Comparison of ENCODE assay signal across 14 mouse cellular contexts in the genomic region with DNA sequence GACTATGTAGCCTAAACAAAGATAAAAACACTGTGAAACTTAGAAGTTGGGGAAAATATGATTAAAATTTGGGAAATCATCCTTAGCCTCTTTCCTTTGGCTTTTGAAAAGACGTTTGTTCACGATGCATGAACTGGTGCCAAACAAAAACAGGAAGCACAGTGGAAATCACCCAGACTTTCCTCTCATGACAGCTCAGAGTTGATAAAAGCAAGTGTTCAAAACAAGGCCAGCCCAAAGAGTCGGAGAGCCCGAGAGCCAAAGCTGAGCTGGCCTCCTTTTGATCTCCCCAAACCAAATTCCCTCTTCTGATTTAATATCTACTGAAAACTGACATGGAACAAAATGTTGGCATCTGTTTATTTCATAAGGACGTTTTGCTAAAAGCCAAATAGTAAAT.
A peak's percentile ranks its signal among the peaks of the same experiment; 100 is the strongest.
DNase-seq lines count a peak whose midpoint lies in the region; ATAC-seq lines count a peak whose summit lies in the region.
"Had no signal": no experiment of that assay in that cellular context is flagged by ENCODE, and none has a peak within 500 bp of the region (broad histone marks: within the 10 kb centered on the region; RNA-seq: fewer than 3 reads in every experiment).

No protein-coding gene starts in this region.

- WGBS in heart, embryonic 12.5 days = 36% methylated on average over 5 of the region's 5 CpGs
- WGBS in hindbrain, embryonic 11.5 days = 70% methylated on average over 5 of the region's 5 CpGs

- no peak overlapping the region; the same call in 1 of the 2 replicates for H3K27ac ChIP-seq in heart, embryonic 12.5 days (ENCODE audit: poor library complexity, severe bottlenecking)
- no peak overlapping the region for H3K27ac ChIP-seq in hindbrain, embryonic 11.5 days (ENCODE audit: low read depth, low read length)
- H3K27ac ChIP-seq: forebrain, embryonic 13.5 days; heart, adult 2 months; intestine, embryonic 15.5 days had no signal

- no peaks in the 10 kb centered on the region for H3K36me3 ChIP-seq in heart, embryonic 12.5 days
- no peaks in the 10 kb centered on the region for H3K36me3 ChIP-seq in hindbrain, embryonic 11.5 days (ENCODE audit: control insufficient read depth, insufficient read depth, low read length)
- H3K36me3 ChIP-seq: intestine, embryonic 15.5 days had no signal

- no peak overlapping the region for H3K4me2 ChIP-seq in heart, embryonic 12.5 days
- H3K4me2 ChIP-seq in hindbrain, embryonic 11.5 days (replicated peaks; ENCODE audit: low read depth, low read length) = no peak overlapping the region
- H3K4me2 ChIP-seq: forebrain, embryonic 13.5 days; intestine, embryonic 15.5 days had no signal

- no peaks in the 10 kb centered on the region for H3K27me3 ChIP-seq in heart, embryonic 12.5 days (replicated peaks)
- no peaks in the 10 kb centered on the region for H3K27me3 ChIP-seq in hindbrain, embryonic 11.5 days (ENCODE audit: control insufficient read depth, insufficient read depth, low read length)
- H3K27me3 ChIP-seq: CH12.LX; forebrain, embryonic 13.5 days; intestine, embryonic 15.5 days had no signal

- H3K4me1 ChIP-seq in heart, embryonic 12.5 days (replicated peaks) = peaks cover 4% of the 10 kb centered on the region; the same call in 1 of the 2 replicates
- H3K4me1 ChIP-seq in hindbrain, embryonic 11.5 days (replicated peaks; ENCODE audit: control insufficient read depth, insufficient read depth, low read length) = no peaks in the 10 kb centered on the region
- H3K4me1 ChIP-seq: forebrain, embryonic 13.5 days; intestine, embryonic 15.5 days had no signal

- no peak overlapping the region for H3K4me3 ChIP-seq in heart, embryonic 12.5 days
- H3K4me3 ChIP-seq in hindbrain, embryonic 11.5 days (ENCODE audit: low read depth, low read length) = no peak overlapping the region
- H3K4me3 ChIP-seq: forebrain, embryonic 13.5 days; heart, adult 2 months; intestine, embryonic 15.5 days had no signal

- no peak overlapping the region for H3K9ac ChIP-seq in heart, embryonic 12.5 days
- no peak overlapping the region for H3K9ac ChIP-seq in hindbrain, embryonic 11.5 days (ENCODE audit: low read depth, low read length)
- H3K9ac ChIP-seq: forebrain, embryonic 13.5 days; intestine, embryonic 15.5 days had no signal

- no peaks in the 10 kb centered on the region for H3K9me3 ChIP-seq in heart, embryonic 12.5 days (replicated peaks)
- no peaks in the 10 kb centered on the region for H3K9me3 ChIP-seq in hindbrain, embryonic 11.5 days (ENCODE audit: control insufficient read depth, low read length)
- H3K9me3 ChIP-seq: forebrain, embryonic 13.5 days; intestine, embryonic 15.5 days had no signal

- ATAC-seq in heart, embryonic 12.5 days (ENCODE audit: insufficient number of reproducible peaks, low FRiP score) = no peak
- ATAC-seq in hindbrain, embryonic 11.5 days (ENCODE audit: low FRiP score) = no peak
- ATAC-seq: forebrain, embryonic 13.5 days; intestine, embryonic 15.5 days had no signal

- peak; percentile 54 for DNase-seq in heart, adult 8-10 months (ENCODE audit: low spot score)
- peak; percentile 8 for DNase-seq in CD4-positive, CD25-positive, alpha-beta regulatory T cell, adult 2 months (ENCODE audit: low read depth, low spot score)
- DNase-seq in adrenal gland, postnatal 36 days = peak; percentile 12 to 42
- DNase-seq in kidney, postnatal 36 days = peak; percentile 8 to 16
- DNase-seq in layer of hippocampus, adult 8-10 months (ENCODE audit: low spot score in 2 of 2) = no peak
- DNase-seq in left cerebral cortex, adult 11 months (ENCODE audit: low spot score) = no peak
- no peak for DNase-seq in hindbrain, embryonic 11.5 days (ENCODE audit: low spot score)
- DNase-seq: cerebellum, adult 8-10 months; layer of hippocampus, postnatal 36 days had no signal

Comparison
In these comparisons a context has a peak if more than half of its experiments do, and no peak if none do; other contexts are left out.
1. DNase-seq: peak in heart, adult 8-10 months (single experiment), CD4-positive, CD25-positive, alpha-beta regulatory T cell, adult 2 months (single experiment), adrenal gland, postnatal 36 days (2 of 2) and kidney, postnatal 36 days (2 of 2); none in layer of hippocampus, adult 8-10 months (0 of 2), left cerebral cortex, adult 11 months (single experiment) and hindbrain, embryonic 11.5 days (single experiment).